20 mouse cellular contexts compared by ENCODE assay signal in genomic region chr3:105783809-105784208, GRCm38 (mm10).
"Had no signal": no experiment of that assay in that cellular context is flagged by ENCODE, and none has a peak within 500 bp of the region (broad histone marks: within the 10 kb centered on the region; RNA-seq: fewer than 3 reads in every experiment).

No protein-coding gene starts in this region.

- H3K4me3 ChIP-seq: kidney, embryonic 15.5 days; limb, embryonic 12.5 days; limb, embryonic 15.5 days; midbrain, embryonic 13.5 days; stomach, embryonic 15.5 days had no signal

- H3K27ac ChIP-seq: kidney, embryonic 15.5 days; limb, embryonic 12.5 days; limb, embryonic 15.5 days; liver, embryonic 14.5 days; macrophage; midbrain, embryonic 13.5 days; stomach, embryonic 15.5 days had no signal

- H3K9ac ChIP-seq: kidney, embryonic 15.5 days; limb, embryonic 12.5 days; limb, embryonic 15.5 days; liver, embryonic 14.5 days; liver, postnatal 0 days; lung, embryonic 14.5 days; midbrain, embryonic 13.5 days; stomach, embryonic 15.5 days had no signal

- H3K4me1 ChIP-seq: stomach, embryonic 15.5 days had no signal

- H3K36me3 ChIP-seq: midbrain, embryonic 13.5 days had no signal

- H3K9me3 ChIP-seq: kidney, embryonic 15.5 days; limb, embryonic 15.5 days; stomach, embryonic 15.5 days had no signal

- H3K27me3 ChIP-seq: kidney, embryonic 15.5 days; limb, embryonic 12.5 days; limb, embryonic 15.5 days; midbrain, embryonic 13.5 days; stomach, embryonic 15.5 days had no signal

- ATAC-seq: intestine, postnatal 0 days; liver, postnatal 0 days; lung, postnatal 0 days; midbrain, embryonic 13.5 days; midbrain, embryonic 16.5 days had no signal

- DNase-seq: kidney, adult 8-10 months; kidney, postnatal 10 days; kidney, postnatal 36 days; left cerebral cortex, postnatal 4 days; liver, postnatal 0 days; lung, embryonic 14.5 days; right cerebral cortex, postnatal 25 days; spleen, adult 18-20 months; thymus, postnatal 25 days had no signal

- H3K4me2 ChIP-seq: kidney, embryonic 15.5 days; limb, embryonic 12.5 days; limb, embryonic 15.5 days; liver, embryonic 11.5 days; lung, embryonic 14.5 days; midbrain, embryonic 13.5 days; stomach, embryonic 15.5 days had no signal
